Mouse (Mus musculus) stomach, postnatal 0 days (tissue): Measurements from ENCODE around the gene Arhgap10. TPM values are rescaled to one million over a fixed set of nuclear protein-coding genes. Genes with fewer than 3 reads are reported as not detected.

Experiments used
- ATAC-seq: fragments of 200-750 bp; cut with Nextera tagmentation; 2 replicates; pipeline ENCODE4 v1.8.0; 2017; ENCODE audit not compliant: low FRiP score, low TSS enrichment
- DNase-seq: peaks from one replicate; pipeline ENCODE4 v3.0.0-alpha.2; 2016; ENCODE audit warnings: low spot score
- H3K27ac ChIP-seq: fragments of 300-500 bp; sonication (generic); replicated peaks from 2 replicates; pipeline ENCODE4 v1.5.1; 2014; ENCODE audit warnings: mild to moderate bottlenecking, control low read depth
- H3K27me3 ChIP-seq: fragments of 300-500 bp; sonication (generic); 2 replicates; pipeline ENCODE4 v1.6.1; 2014; ENCODE audit warnings: low read length; ENCODE audit not compliant: control insufficient read depth, insufficient read depth
- H3K36me3 ChIP-seq: fragments of 300-500 bp; sonication (generic); 2 replicates; pipeline ENCODE4 v1.6.1; 2014; ENCODE audit warnings: low read length, mixed read lengths; ENCODE audit not compliant: control insufficient read depth, insufficient read depth
- H3K4me1 ChIP-seq: fragments of 300-500 bp; sonication (generic); replicated peaks from 2 replicates; pipeline ENCODE4 v1.6.1; 2014; ENCODE audit warnings: antibody characterized with exemption; ENCODE audit not compliant: control insufficient read depth, insufficient read depth
- H3K4me2 ChIP-seq: fragments of 300-500 bp; sonication (generic); replicated peaks from 2 replicates; pipeline ENCODE4 v1.6.1; 2014; ENCODE audit warnings: low read depth, mild to moderate bottlenecking, control low read depth, moderate library complexity
- H3K4me3 ChIP-seq: fragments of 300-500 bp; sonication (generic); 2 replicates; pipeline ENCODE4 v1.5.1; 2014; ENCODE audit warnings: low read depth, low read length, control low read depth
- H3K9ac ChIP-seq: fragments of 300-500 bp; sonication (generic); 2 replicates; pipeline ENCODE4 v1.6.1; 2014; ENCODE audit warnings: mild to moderate bottlenecking, low read length, control low read depth, mixed read lengths
- H3K9me3 ChIP-seq: fragments of 300-500 bp; sonication (generic); 2 replicates; pipeline ENCODE4 v1.6.1; 2016; ENCODE audit warnings: low read length; ENCODE audit not compliant: control insufficient read depth
- CTCF ChIP-seq: IDR thresholded peaks from 2 replicates; pipeline ENCODE4 v1.5.1; 2016; ENCODE audit warnings: antibody characterized with exemption, low read depth, mild to moderate bottlenecking, moderate library complexity
- EP300 ChIP-seq: optimal IDR thresholded peaks from 2 replicates; pipeline ENCODE3; 2016; ENCODE audit warnings: antibody characterized with exemption
- WGBS: fragments of 180-500 bp; shearing (Covaris S2); extraction: QIAGEN DNeasy Blood & Tissue Kit; methylation state at CpG from one replicate; pipeline ENCODE4 v1.1.7; 2014; 5-methylcytosine and 5-hydroxymethylcytosine counted together
- polyA plus RNA-seq: library from polyadenylated mRNA; unstranded; fragments of >200 nt; fragmentation: Nextera tagmentation; extraction: Ambion mirVana; gene quantifications from 2 replicates; pipeline ENCODE4 v1.2.1, GENCODE M21; 2015

Arhgap10 gene
- polyA plus RNA-seq, 1 experiment from 2014 or later, result 18.8 TPM

- 73% methylated on average over 7 of the region's 7 CpGs for WGBS
- Histone ChIP-seq H3K4me1 (0 out of 2 replicates have a peak, but pooled peaks cover 5% of the 10 kb centered on the region), H3K36me3 (no peaks in the 10 kb centered on the region), H3K9me3 (no peaks in the 10 kb centered on the region), H3K27ac (no peak overlapping the region), H3K27me3 (no peaks in the 10 kb centered on the region), H3K4me3 (no peak overlapping the region), H3K9ac (no peak overlapping the region), H3K4me2 (no peak overlapping the region)
- TF ChIP-seq CTCF (no peak), EP300 (no peak)
- ATAC-seq (no peak), DNase-seq (no peak)
Measured at GRCm38 (mm10) chr8:77442452-77442851, 75.3 kb downstream of the Arhgap10 start.

- H3K27me3 ChIP-seq, result no peaks in the 10 kb centered on the region
- H3K4me1 ChIP-seq, result peaks cover 5% of the 10 kb centered on the region; the same call in 1 of the 2 replicates
- no peaks in the 10 kb centered on the region for H3K9me3 ChIP-seq
- no peak for DNase-seq
- TF ChIP-seq EP300 (no peak), CTCF (no peak)
- no peak overlapping the region for H3K9ac ChIP-seq
- H3K27ac ChIP-seq, result no peak overlapping the region
- no peaks in the 10 kb centered on the region for H3K36me3 ChIP-seq
- H3K4me3 ChIP-seq, result no peak overlapping the region
- 91% methylated on average over 9 of the region's 9 CpGs for WGBS
- H3K4me2 ChIP-seq, result no peak overlapping the region
- ATAC-seq, result no peak
Measured at GRCm38 (mm10) chr8:77440913-77441312, 76.8 kb downstream of the Arhgap10 start.

- H3K4me2 ChIP-seq, result no peak overlapping the region
- no peak overlapping the region for H3K4me3 ChIP-seq
- H3K9ac ChIP-seq, result no peak overlapping the region
- no peak overlapping the region for H3K27ac ChIP-seq
- no peak for DNase-seq
- H3K4me1 ChIP-seq, result peaks cover 5% of the 10 kb centered on the region; the same call in 1 of the 2 replicates
- WGBS, result 66% methylated on average over 6 of the region's 6 CpGs
- no peaks in the 10 kb centered on the region for H3K36me3 ChIP-seq
- TF ChIP-seq CTCF, result peak; percentile 65
- no peak for TF ChIP-seq EP300
- no peak for ATAC-seq
- no peaks in the 10 kb centered on the region for H3K9me3 ChIP-seq
- H3K27me3 ChIP-seq, result no peaks in the 10 kb centered on the region
Measured at GRCm38 (mm10) chr8:77440324-77440880, 77.4 kb downstream of the Arhgap10 start.

GRCm38 (mm10) chr8:77439670-77440069 is 78.1 kb downstream of the Arhgap10 start:
- no peak for DNase-seq
- 86% methylated on average over 2 of the region's 2 CpGs for WGBS
- H3K9me3 ChIP-seq, result no peaks in the 10 kb centered on the region
- no peak overlapping the region for H3K4me2 ChIP-seq
- peaks cover 5% of the 10 kb centered on the region; the same call in 1 of the 2 replicates for H3K4me1 ChIP-seq
- no peak overlapping the region for H3K4me3 ChIP-seq
- H3K36me3 ChIP-seq, result no peaks in the 10 kb centered on the region
- ATAC-seq, result no peak
- no peak overlapping the region for H3K27ac ChIP-seq
- no peak overlapping the region for H3K9ac ChIP-seq
- no peaks in the 10 kb centered on the region for H3K27me3 ChIP-seq
- TF ChIP-seq EP300, result no peak
- TF ChIP-seq CTCF, result no peak

- no peak for TF ChIP-seq CTCF
- TF ChIP-seq EP300, result no peak
- H3K4me2 ChIP-seq, result no peak overlapping the region
- H3K36me3 ChIP-seq, result no peaks in the 10 kb centered on the region
- DNase-seq (no peak), ATAC-seq (no peak)
- 49% methylated on average over 9 of the region's 9 CpGs for WGBS
- H3K27ac ChIP-seq, result peak overlapping the region; percentile 20; the same call in 1 of the 2 replicates
- peaks cover 5% of the 10 kb centered on the region; the same call in 1 of the 2 replicates for H3K4me1 ChIP-seq
- H3K9me3 ChIP-seq, result no peaks in the 10 kb centered on the region
- no peak overlapping the region for H3K9ac ChIP-seq
- no peak overlapping the region for H3K4me3 ChIP-seq
- H3K27me3 ChIP-seq, result no peaks in the 10 kb centered on the region
Measured at GRCm38 (mm10) chr8:77437807-77438493, 79.8 kb downstream of the Arhgap10 start.
